Mouse (Mus musculus): ENCODE data around the gene Cxcr2.

DNA sequence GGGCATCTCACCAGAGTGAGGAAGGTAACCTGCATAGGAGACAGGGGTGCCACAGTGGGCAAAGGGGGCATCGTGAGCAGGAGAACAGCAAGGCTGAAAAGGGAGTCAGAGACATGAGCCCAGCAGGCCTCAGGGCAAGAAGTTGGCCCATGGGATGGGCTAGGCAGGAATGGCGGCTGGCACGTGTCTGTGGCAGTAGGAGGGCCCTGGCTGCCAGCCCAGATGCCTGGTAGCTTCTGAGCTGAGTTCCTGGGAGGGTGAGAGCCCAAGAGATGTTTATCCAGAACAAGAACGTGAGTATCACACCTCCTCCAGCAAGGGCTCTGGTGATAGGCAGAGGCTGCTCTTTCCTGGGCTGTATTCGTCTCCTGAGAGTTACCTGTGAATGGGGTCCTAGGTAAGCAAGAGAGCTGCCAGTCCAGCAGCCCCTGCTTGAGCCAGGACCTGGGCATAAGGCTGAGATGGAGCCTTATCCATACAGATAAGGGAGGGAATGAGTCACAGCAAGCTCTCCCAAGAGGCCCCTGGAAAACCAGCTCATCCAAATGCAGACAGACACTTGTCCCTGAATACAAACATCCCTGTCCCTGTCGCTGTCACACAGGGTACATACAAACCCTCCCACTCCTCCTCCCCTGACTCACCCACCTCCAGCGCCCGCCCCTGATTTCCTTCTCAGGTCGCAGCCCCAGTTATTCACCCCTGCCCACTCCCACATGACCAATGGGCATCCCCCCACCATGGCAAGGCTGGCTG, 31.8 kb upstream of the Cxcr2 start:
- TF ChIP-seq CTCF (conservative IDR thresholded peaks at IDR 0.05; ENCODE audit: low read length) (no peak), POU5F1 (IDR thresholded peaks at IDR 0.05; ENCODE audit: borderline replicate concordance, low read length) (no peak), NANOG (IDR thresholded peaks at IDR 0.05; ENCODE audit: borderline replicate concordance, low read length) (no peak)

Measured in E14TG2a.4 (cell line).